ENCODE assay signal across 10 mouse cellular contexts in the genomic region with DNA sequence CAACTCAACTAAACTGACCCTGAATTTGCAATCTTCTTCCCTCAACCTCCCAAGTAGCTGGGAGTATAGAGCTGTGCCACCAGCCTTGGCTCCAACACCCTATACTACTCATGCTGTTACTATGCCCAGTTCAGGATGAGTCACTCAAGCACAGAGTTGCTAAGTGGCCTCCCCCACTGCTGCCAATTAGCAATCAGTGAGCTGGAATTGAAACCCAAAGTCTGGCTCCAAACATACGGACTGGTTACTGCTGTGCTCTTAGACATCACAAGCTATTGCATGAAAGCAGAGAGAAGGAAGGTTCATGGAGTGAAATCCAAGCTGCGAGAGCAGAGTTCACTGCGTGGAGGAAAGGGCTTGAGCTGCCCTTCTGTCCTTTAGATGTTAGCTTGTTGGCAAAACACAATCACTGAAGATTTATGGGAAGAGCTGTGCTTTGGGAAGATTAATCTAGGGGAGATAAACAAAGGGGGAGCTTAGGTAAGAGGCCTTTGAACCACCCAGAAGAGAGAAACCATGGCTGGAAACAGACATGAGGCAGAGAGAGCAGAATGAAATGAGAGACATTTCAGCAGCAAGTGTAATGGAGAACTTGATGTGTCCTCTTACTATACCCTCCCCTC. TPM values are rescaled to one million over a fixed set of nuclear protein-coding genes. Genes with fewer than 3 reads are reported as not detected.
DNase-seq lines count a peak whose midpoint lies in the region; TF ChIP-seq lines count a peak whose summit lies in the region.
"Had no signal": no experiment of that assay in that cellular context is flagged by ENCODE, and none has a peak within 500 bp of the region (broad histone marks: within the 10 kb centered on the region; RNA-seq: fewer than 3 reads in every experiment).

No protein-coding gene starts in this region.

- H3K4me3 ChIP-seq in gastrocnemius, adult 2 months: no peak overlapping the region
- H3K4me3 ChIP-seq: erythroblast, embryonic 14.5 days; heart, embryonic 12.5 days; megakaryocyte, embryonic 14.5 days had no signal

- no peak for TF ChIP-seq CTCF in gastrocnemius, adult 2 months (IDR thresholded peaks at IDR 0.05)

- peak; percentile 35 for DNase-seq in gastrocnemius, adult 2 months
- no peak for DNase-seq in gastrocnemius, postnatal 4 days (ENCODE audit: low spot score in 2 of 2)
- DNase-seq in left cerebral cortex, adult 18-20 months (ENCODE audit: low spot score in 2 of 2): peak; percentile 5 to 15
- no peak for DNase-seq in left cerebral cortex, adult 9 months (ENCODE audit: low spot score in 2 of 2)
- peak; percentile 46 for DNase-seq in adrenal gland, adult 8-10 months
- peak; percentile 20 for DNase-seq in skeletal muscle tissue, adult 2 months (ENCODE audit: low read depth, low spot score)
- no peak for DNase-seq in frontal cortex, postnatal 25 days (ENCODE audit: low spot score in 2 of 2)

- intact Hi-C loops in gastrocnemius, adult 2 months (cut with DNase I): loop anchor here (5.0 kb wide), 1 partner anchor 112 kb away; a partner anchor contains a TSS

- peak overlapping the region; percentile 28; the same call in 1 of the 2 replicates for H3K27ac ChIP-seq in gastrocnemius, adult 2 months

RNA-seq across cellular contexts. Expression of a gene that starts 27.3 kb away (rescaled TPM):
- total RNA-seq in gastrocnemius, adult 2 months (2021): 10 to 100 TPM; 63.3 to 74.6 TPM
- total RNA-seq in gastrocnemius, postnatal 4 days (2021): 100 to 1,000 TPM; 110 to 117 TPM
- 10 to 100 TPM; 75.1 to 75.2 TPM for total RNA-seq in left cerebral cortex, adult 18-20 months (2021)
- 100 to 1,000 TPM; 211 to 271 (median 249) TPM for total RNA-seq in adrenal gland, adult 8-10 months (2022)

Comparison
In these comparisons a context has a peak if more than half of its experiments do, and no peak if none do; other contexts are left out.
1. DNase-seq: peak in gastrocnemius, adult 2 months (single experiment), left cerebral cortex, adult 18-20 months (2 of 2), adrenal gland, adult 8-10 months (single experiment) and skeletal muscle tissue, adult 2 months (single experiment); none in gastrocnemius, postnatal 4 days (0 of 2), left cerebral cortex, adult 9 months (0 of 2) and frontal cortex, postnatal 25 days (0 of 2).